Mouse (Mus musculus): ENCODE data around the gene Hpgds. TPM values are rescaled to one million over a fixed set of nuclear protein-coding genes. Genes with fewer than 3 reads are reported as not detected.
A peak's percentile ranks its signal among the peaks of the same experiment; 100 is the strongest.

The Hpgds gene
- polyA plus RNA-seq, 1 experiment from 2014 or later, result 3.6 TPM

- Histone ChIP-seq H3K4me3 (ENCODE audit: low read depth, low read length) (no peak overlapping the region), H3K9ac (replicated peaks) (no peak overlapping the region), H3K4me2 (ENCODE audit: low read depth, low read length) (no peak overlapping the region), H3K27ac (ENCODE audit: low read depth) (no peak overlapping the region), H3K27me3 (ENCODE audit: insufficient read depth, low read length) (no peaks in the 10 kb centered on the region), H3K36me3 (replicated peaks; ENCODE audit: insufficient read depth, low read length) (no peaks in the 10 kb centered on the region), H3K9me3 (ENCODE audit: low read length) (no peaks in the 10 kb centered on the region), H3K4me1 (ENCODE audit: insufficient read depth) (no peaks in the 10 kb centered on the region)
- ATAC-seq (no peak), DNase-seq (no peak)
- no peak for TF ChIP-seq CTCF (IDR thresholded peaks at IDR 0.05; ENCODE audit: low read depth)
- TF ChIP-seq EP300 (IDR thresholded peaks at IDR 0.05; ENCODE audit: low read depth), result no peak
- WGBS (ENCODE audit: insufficient replicate concordance), result 51% methylated on average over 2 of the region's 2 CpGs
Measured at GRCm38 (mm10) chr6:65137802-65138201, 6.9 kb downstream of the Hpgds start.

GRCm38 (mm10) chr6:65132376-65132775, 12.3 kb downstream of the Hpgds start:
- DNase-seq (no peak), ATAC-seq (no peak)
- H3K4me3 ChIP-seq (ENCODE audit: low read depth, low read length), result no peak overlapping the region
- H3K36me3 ChIP-seq (replicated peaks; ENCODE audit: insufficient read depth, low read length), result no peaks in the 10 kb centered on the region
- no peaks in the 10 kb centered on the region for H3K9me3 ChIP-seq (ENCODE audit: low read length)
- H3K9ac ChIP-seq (replicated peaks), result no peak overlapping the region
- H3K4me2 ChIP-seq (ENCODE audit: low read depth, low read length), result no peak overlapping the region
- no peak for TF ChIP-seq CTCF (IDR thresholded peaks at IDR 0.05; ENCODE audit: low read depth)
- no peak for TF ChIP-seq EP300 (IDR thresholded peaks at IDR 0.05; ENCODE audit: low read depth)
- no peaks in the 10 kb centered on the region for H3K27me3 ChIP-seq (ENCODE audit: insufficient read depth, low read length)
- H3K27ac ChIP-seq (ENCODE audit: low read depth), result no peak overlapping the region
- 67% methylated on average over 6 of the region's 6 CpGs for WGBS (ENCODE audit: insufficient replicate concordance)
- H3K4me1 ChIP-seq (ENCODE audit: insufficient read depth), result no peaks in the 10 kb centered on the region

- H3K4me3 ChIP-seq (ENCODE audit: low read depth, low read length), result no peak overlapping the region
- H3K9ac ChIP-seq (replicated peaks), result no peak overlapping the region
- no peak overlapping the region for H3K4me2 ChIP-seq (ENCODE audit: low read depth, low read length)
- ATAC-seq (no peak), DNase-seq (peak; percentile 26)
- H3K4me1 ChIP-seq (ENCODE audit: insufficient read depth), result no peaks in the 10 kb centered on the region
- no peaks in the 10 kb centered on the region for H3K27me3 ChIP-seq (ENCODE audit: insufficient read depth, low read length)
- no peaks in the 10 kb centered on the region for H3K36me3 ChIP-seq (replicated peaks; ENCODE audit: insufficient read depth, low read length)
- no peak overlapping the region for H3K27ac ChIP-seq (ENCODE audit: low read depth)
- H3K9me3 ChIP-seq (ENCODE audit: low read length), result no peaks in the 10 kb centered on the region
- 24% methylated on average over 2 of the region's 2 CpGs for WGBS (ENCODE audit: insufficient replicate concordance)
- TF ChIP-seq EP300 (IDR thresholded peaks at IDR 0.05; ENCODE audit: low read depth) (no peak), CTCF (IDR thresholded peaks at IDR 0.05; ENCODE audit: low read depth) (peak; percentile 78)
Measured at GRCm38 (mm10) chr6:65126074-65126726, 18.5 kb downstream of the Hpgds start.

GRCm38 (mm10) chr6:65117540-65117939, 27.2 kb downstream of the Hpgds start:
- whole genome bisulfite sequencing (ENCODE audit: insufficient replicate concordance), result 91% methylated on average over 1 of the region's 1 CpGs
- no peak for DNase-seq
- peaks cover 31% of the 10 kb centered on the region for H3K36me3 ChIP-seq (replicated peaks; ENCODE audit: insufficient read depth, low read length)

GRCm38 (mm10) chr6:65114902-65115301, 29.8 kb downstream of the Hpgds start:
- H3K27me3 ChIP-seq (ENCODE audit: insufficient read depth, low read length), result no peaks in the 10 kb centered on the region
- no peak overlapping the region for H3K4me3 ChIP-seq (ENCODE audit: low read depth, low read length)
- H3K4me2 ChIP-seq (ENCODE audit: low read depth, low read length), result no peak overlapping the region
- WGBS (ENCODE audit: insufficient replicate concordance), result 65% methylated on average over 2 of the region's 2 CpGs
- DNase-seq (no peak), ATAC-seq (no peak)
- H3K9me3 ChIP-seq (ENCODE audit: low read length), result no peaks in the 10 kb centered on the region
- H3K27ac ChIP-seq (ENCODE audit: low read depth), result no peak overlapping the region
- TF ChIP-seq EP300 (IDR thresholded peaks at IDR 0.05; ENCODE audit: low read depth) (no peak), CTCF (IDR thresholded peaks at IDR 0.05; ENCODE audit: low read depth) (no peak)
- H3K4me1 ChIP-seq (ENCODE audit: insufficient read depth), result no peaks in the 10 kb centered on the region
- peaks cover 47% of the 10 kb centered on the region for H3K36me3 ChIP-seq (replicated peaks; ENCODE audit: insufficient read depth, low read length)
- H3K9ac ChIP-seq (replicated peaks), result no peak overlapping the region

More at GRCm38 (mm10) chr6:65117540-65117939, 27.2 kb downstream of the Hpgds start:
- no peak overlapping the region for H3K4me2 ChIP-seq (ENCODE audit: low read depth, low read length)
- no peaks in the 10 kb centered on the region for H3K27me3 ChIP-seq (ENCODE audit: insufficient read depth, low read length)
- no peak overlapping the region for H3K4me3 ChIP-seq (ENCODE audit: low read depth, low read length)
- H3K9ac ChIP-seq (replicated peaks), result no peak overlapping the region
- H3K9me3 ChIP-seq (ENCODE audit: low read length), result no peaks in the 10 kb centered on the region
- TF ChIP-seq CTCF (IDR thresholded peaks at IDR 0.05; ENCODE audit: low read depth), result no peak
- no peak overlapping the region for H3K27ac ChIP-seq (ENCODE audit: low read depth)
- H3K4me1 ChIP-seq (ENCODE audit: insufficient read depth), result no peaks in the 10 kb centered on the region
- ATAC-seq, result no peak

GRCm38 (mm10) chr6:65079139-65079538, 65.6 kb downstream of the Hpgds start:
- Histone ChIP-seq H3K4me2 (ENCODE audit: low read depth, low read length) (no peak overlapping the region), H3K36me3 (replicated peaks; ENCODE audit: insufficient read depth, low read length) (peaks cover 25% of the 10 kb centered on the region), H3K9me3 (ENCODE audit: low read length) (no peaks in the 10 kb centered on the region), H3K4me1 (ENCODE audit: insufficient read depth) (no peaks in the 10 kb centered on the region), H3K9ac (replicated peaks) (no peak overlapping the region), H3K27ac (ENCODE audit: low read depth) (no peak overlapping the region), H3K27me3 (ENCODE audit: insufficient read depth, low read length) (no peaks in the 10 kb centered on the region), H3K4me3 (ENCODE audit: low read depth, low read length) (no peak overlapping the region)
- WGBS (ENCODE audit: insufficient replicate concordance), result 87% methylated on average over 1 of the region's 1 CpGs
- ATAC-seq, result no peak
- no peak for DNase-seq
- no peak for TF ChIP-seq EP300 (IDR thresholded peaks at IDR 0.05; ENCODE audit: low read depth)
- peak; percentile 51 for TF ChIP-seq CTCF (IDR thresholded peaks at IDR 0.05; ENCODE audit: low read depth)

Data from liver, postnatal 0 days (tissue).